Mouse (Mus musculus) CD4-positive, CD25-positive, alpha-beta regulatory T cell, adult 4 months (primary cell): ENCODE data around the gene Olfr586. TPM values are rescaled to one million over a fixed set of nuclear protein-coding genes. Genes with fewer than 3 reads are reported as not detected.

Experiments
- ATAC-seq: one replicate; pipeline ENCODE4 v1.8.0; 2017
- polyA plus RNA-seq, 2 experiments: library from polyadenylated mRNA; unstranded; fragments of 100-300 nt; shearing (Covaris generic); gene quantifications; one replicate each; pipeline ENCODE4 v1.2.1; 2017

The Olfr586 gene
- polyA plus RNA-seq, result not detected

GRCm38 (mm10) chr7:103125538-103125937, at the start of gene Olfr586:
Olfr586 (minus strand) TSS chr7:103125638.
- no peak for ATAC-seq

- no peak for ATAC-seq
Observed at GRCm38 (mm10) chr7:103169697-103170096, 44.3 kb upstream of the Olfr586 start.

GRCm38 (mm10) chr7:103156256-103156655, 30.8 kb upstream of the Olfr586 start, which contains the start of gene Olfr589:
Olfr589 (minus strand) TSS chr7:103156356.
- ATAC-seq, result no peak

- no peak for ATAC-seq
Observed at GRCm38 (mm10) chr7:103140579-103140978, 15.1 kb upstream of the Olfr586 start, which contains the start of gene Olfr588-ps1. Olfr588-ps1 (plus strand) TSS chr7:103140879.

GRCm38 (mm10) chr7:103119406-103119805, 6.0 kb downstream of the Olfr586 start:
- no peak for ATAC-seq

GRCm38 (mm10) chr7:103097420-103097819, 28.0 kb downstream of the Olfr586 start, which contains the start of gene Olfr585:
Olfr585 (plus strand) TSS chr7:103097720.
- no peak for ATAC-seq

GRCm38 (mm10) chr7:103081585-103081984, 43.9 kb downstream of the Olfr586 start, which contains the start of gene Olfr584:
Olfr584 (plus strand) TSS chr7:103081885.
- no peak for ATAC-seq

Other genes starting within 250 kb of the Olfr586 start
- gene Olfr568, start 248.5 kb downstream of the Olfr586 start, polyA plus RNA-seq, result not detected
- gene Olfr569, start 234.8 kb downstream of the Olfr586 start, polyA plus RNA-seq, result not detected
- gene Olfr570, start 231.1 kb downstream of the Olfr586 start, polyA plus RNA-seq, result not detected
- gene Olfr571, start 208.1 kb downstream of the Olfr586 start, polyA plus RNA-seq, result under 1 TPM in 1 of 2 experiments, not detected in 1; 0.07 TPM
- gene Olfr572, start 201.2 kb downstream of the Olfr586 start, polyA plus RNA-seq, result not detected
- not detected for gene Olfr573-ps1, start 183.1 kb downstream of the Olfr586 start, polyA plus RNA-seq
- gene Olfr574, start 177.2 kb downstream of the Olfr586 start, polyA plus RNA-seq, result not detected
- not detected for gene Olfr575, start 166.9 kb downstream of the Olfr586 start, polyA plus RNA-seq
- gene Olfr576, start 163.0 kb downstream of the Olfr586 start, polyA plus RNA-seq, result not detected
- gene Olfr577, start 149.7 kb downstream of the Olfr586 start, polyA plus RNA-seq, result not detected
- not detected for gene Olfr578, start 136.3 kb downstream of the Olfr586 start, polyA plus RNA-seq
- gene Olfr582, start 87.6 kb downstream of the Olfr586 start, polyA plus RNA-seq, result not detected
- gene Olfr583, start 74.3 kb downstream of the Olfr586 start, polyA plus RNA-seq, result not detected
- gene Olfr584, start 43.8 kb downstream of the Olfr586 start, polyA plus RNA-seq, result not detected
- gene Olfr585, start 27.9 kb downstream of the Olfr586 start, polyA plus RNA-seq, result not detected
- not detected for gene Olfr588-ps1, start 15.2 kb upstream of the Olfr586 start, polyA plus RNA-seq
- gene Olfr589, start 30.7 kb upstream of the Olfr586 start, polyA plus RNA-seq, result not detected
- gene Olfr591, start 52.7 kb upstream of the Olfr586 start, polyA plus RNA-seq, result not detected
- not detected for gene Olfr592, start 59.2 kb upstream of the Olfr586 start, polyA plus RNA-seq
- gene Olfr593, start 86.2 kb upstream of the Olfr586 start, polyA plus RNA-seq, result not detected
- gene Olfr594, start 91.4 kb upstream of the Olfr586 start, polyA plus RNA-seq, result not detected
- not detected for gene Usp17ld, start 126.9 kb upstream of the Olfr586 start, polyA plus RNA-seq
- gene Olfr596, start 180.0 kb upstream of the Olfr586 start, polyA plus RNA-seq, result not detected
- gene Olfr597, start 190.7 kb upstream of the Olfr586 start, polyA plus RNA-seq, result not detected
- gene Olfr598, start 197.9 kb upstream of the Olfr586 start, polyA plus RNA-seq, result not detected
- not detected for gene Olfr599, start 210.3 kb upstream of the Olfr586 start, polyA plus RNA-seq
- not detected for gene Olfr600, start 224.0 kb upstream of the Olfr586 start, polyA plus RNA-seq
- gene Olfr601, start 237.0 kb upstream of the Olfr586 start, polyA plus RNA-seq, result under 1 TPM in 1 of 2 experiments, not detected in 1; 0.19 TPM